Mouse (Mus musculus): ENCODE results near the gene Slc25a48. TPM values are rescaled to one million over a fixed set of nuclear protein-coding genes. Genes with fewer than 3 reads are reported as not detected.

Gene Slc25a48
- polyA plus RNA-seq, 1 experiment from 2014 or later = not detected

GRCm38 (mm10) chr13:56482146-56482545 lies 44.0 kb downstream of the Slc25a48 start, which contains the start of gene Il9:
Il9 (minus strand) TSS chr13:56482246.
- WGBS = 82% methylated on average over 3 of the region's 3 CpGs
- no peak within 1 kb of the TSS for H3K27ac ChIP-seq (replicated peaks)
- no peak for ATAC-seq (ENCODE audit: low read depth)

GRCm38 (mm10) chr13:56488012-56488411 lies 49.9 kb downstream of the Slc25a48 start:
- no peak overlapping the region for H3K9ac ChIP-seq
- H3K9me3 ChIP-seq = no peaks in the 10 kb centered on the region
- no peaks in the 10 kb centered on the region for H3K4me1 ChIP-seq (replicated peaks)
- H3K4me2 ChIP-seq = no peak overlapping the region
- WGBS = 73% methylated on average over 5 of the region's 5 CpGs
- ATAC-seq (ENCODE audit: low read depth) = no peak
- no peaks in the 10 kb centered on the region for H3K36me3 ChIP-seq
- H3K27me3 ChIP-seq = no peaks in the 10 kb centered on the region
- no peak overlapping the region for H3K27ac ChIP-seq (replicated peaks)
- no peak overlapping the region for H3K4me3 ChIP-seq

More at GRCm38 (mm10) chr13:56482146-56482545, 44.0 kb downstream of the Slc25a48 start, which contains the start of gene Il9:
- H3K9me3 ChIP-seq = no peaks in the 10 kb centered on the region
- no peak within 1 kb of the TSS for H3K4me2 ChIP-seq
- no peaks in the 10 kb centered on the region for H3K27me3 ChIP-seq
- H3K36me3 ChIP-seq = no peaks in the 10 kb centered on the region
- H3K9ac ChIP-seq = no peak within 1 kb of the TSS
- no peak within 1 kb of the TSS for H3K4me3 ChIP-seq
- H3K4me1 ChIP-seq (replicated peaks) = no peaks in the 10 kb centered on the region

GRCm38 (mm10) chr13:56494440-56494839 lies 56.3 kb downstream of the Slc25a48 start:
- Histone ChIP-seq H3K9me3 (no peaks in the 10 kb centered on the region), H3K4me3 (no peak overlapping the region), H3K9ac (no peak overlapping the region), H3K36me3 (no peaks in the 10 kb centered on the region), H3K27me3 (no peaks in the 10 kb centered on the region), H3K27ac (replicated peaks) (no peak overlapping the region), H3K4me2 (no peak overlapping the region), H3K4me1 (replicated peaks) (no peaks in the 10 kb centered on the region)
- no peak for ATAC-seq (ENCODE audit: low read depth)
- 23% methylated on average over 3 of the region's 3 CpGs for WGBS

DNA sequence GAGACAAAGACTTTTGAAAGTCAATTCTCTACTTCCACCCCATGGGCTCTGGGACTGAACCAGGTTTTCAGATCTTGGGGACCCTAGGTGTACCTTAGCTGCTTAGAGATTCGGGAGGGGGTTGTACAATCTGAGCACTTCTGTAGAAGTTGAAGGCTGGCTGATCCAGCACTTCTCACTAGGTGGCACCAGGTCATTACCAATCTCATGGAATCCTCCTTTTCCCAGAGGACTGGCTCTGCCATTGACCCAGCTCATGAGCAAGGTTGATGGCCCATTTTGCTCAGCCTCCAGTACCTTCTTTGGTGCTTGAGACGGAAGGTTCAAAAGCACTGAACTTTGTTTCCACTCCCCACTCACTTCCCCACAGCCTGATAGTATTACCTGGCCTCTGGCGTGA lies 62.0 kb downstream of the Slc25a48 start:
- H3K27me3 ChIP-seq = no peaks in the 10 kb centered on the region
- no peak overlapping the region for H3K27ac ChIP-seq (replicated peaks)
- no peak for ATAC-seq (ENCODE audit: low read depth)
- no peak overlapping the region for H3K9ac ChIP-seq
- no peaks in the 10 kb centered on the region for H3K36me3 ChIP-seq
- WGBS = 72% methylated on average over 3 of the region's 3 CpGs
- H3K9me3 ChIP-seq = no peaks in the 10 kb centered on the region
- no peaks in the 10 kb centered on the region for H3K4me1 ChIP-seq (replicated peaks)
- H3K4me3 ChIP-seq = no peak overlapping the region
- H3K4me2 ChIP-seq = no peak overlapping the region

DNA sequence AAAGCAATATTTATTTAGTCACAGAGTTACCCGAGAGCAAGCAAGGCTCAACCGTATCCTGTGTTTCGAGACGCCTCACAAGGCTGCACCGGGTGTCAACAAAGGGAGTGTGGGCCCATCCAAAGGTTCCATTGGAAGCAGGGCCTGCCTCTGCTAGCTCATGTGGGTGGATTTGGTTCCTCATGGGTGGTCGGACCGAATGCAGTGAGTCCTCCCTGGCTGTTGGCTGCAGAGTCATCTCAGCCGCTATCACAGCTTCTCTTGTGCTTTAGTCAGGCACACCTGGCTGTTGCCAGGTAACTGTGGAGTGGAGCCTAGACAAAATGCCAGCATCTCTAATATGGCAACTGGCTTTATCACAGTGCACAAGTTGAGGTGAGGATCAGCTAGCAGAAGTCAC lies 62.5 kb downstream of the Slc25a48 start:
- WGBS = 90% methylated on average over 8 of the region's 8 CpGs
- Histone ChIP-seq H3K4me1 (replicated peaks) (no peaks in the 10 kb centered on the region), H3K27me3 (no peaks in the 10 kb centered on the region), H3K9me3 (no peaks in the 10 kb centered on the region), H3K4me3 (no peak overlapping the region), H3K4me2 (no peak overlapping the region), H3K9ac (no peak overlapping the region), H3K27ac (replicated peaks) (no peak overlapping the region), H3K36me3 (no peaks in the 10 kb centered on the region)
- ATAC-seq (ENCODE audit: low read depth) = no peak

GRCm38 (mm10) chr13:56501866-56502420 lies 63.8 kb downstream of the Slc25a48 start:
- no peaks in the 10 kb centered on the region for H3K4me1 ChIP-seq (replicated peaks)
- no peaks in the 10 kb centered on the region for H3K27me3 ChIP-seq
- H3K9ac ChIP-seq = no peak overlapping the region
- no peak overlapping the region for H3K27ac ChIP-seq (replicated peaks)
- no peak for ATAC-seq (ENCODE audit: low read depth)
- no peaks in the 10 kb centered on the region for H3K9me3 ChIP-seq
- no peaks in the 10 kb centered on the region for H3K36me3 ChIP-seq
- H3K4me2 ChIP-seq = no peak overlapping the region
- no peak overlapping the region for H3K4me3 ChIP-seq
- WGBS = 73% methylated on average over 6 of the region's 6 CpGs

- ATAC-seq (ENCODE audit: low read depth) = no peak
- H3K9me3 ChIP-seq = no peaks in the 10 kb centered on the region
- no peak overlapping the region for H3K9ac ChIP-seq
- no peaks in the 10 kb centered on the region for H3K4me1 ChIP-seq (replicated peaks)
- no peak overlapping the region for H3K27ac ChIP-seq (replicated peaks)
- H3K36me3 ChIP-seq = no peaks in the 10 kb centered on the region
- H3K4me3 ChIP-seq = no peak overlapping the region
- no peak overlapping the region for H3K4me2 ChIP-seq
- 87% methylated on average over 6 of the region's 6 CpGs for WGBS
- no peaks in the 10 kb centered on the region for H3K27me3 ChIP-seq
Observed at GRCm38 (mm10) chr13:56506871-56507496, 68.8 kb downstream of the Slc25a48 start.

DNA sequence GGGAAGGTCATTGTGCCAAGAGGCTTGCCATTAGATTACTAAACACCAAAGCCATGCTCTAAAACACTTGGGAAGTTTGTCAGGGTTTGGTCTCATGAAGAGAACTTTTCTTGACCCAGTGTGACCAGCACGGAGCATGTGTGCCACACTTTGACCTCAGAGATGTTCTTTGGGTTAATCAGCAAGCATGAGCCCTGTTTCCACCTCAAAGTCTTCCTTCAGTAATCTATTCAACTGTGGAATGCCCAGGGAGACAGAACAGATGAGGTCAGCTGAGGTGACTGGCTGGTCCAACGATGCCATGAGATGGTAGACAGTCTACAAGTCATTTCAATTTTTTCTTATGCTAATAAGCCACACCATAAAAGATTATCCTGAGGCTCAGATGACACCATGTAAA lies 71.6 kb downstream of the Slc25a48 start:
- Histone ChIP-seq H3K9me3 (no peaks in the 10 kb centered on the region), H3K27me3 (no peaks in the 10 kb centered on the region), H3K4me2 (no peak overlapping the region), H3K4me1 (replicated peaks) (no peaks in the 10 kb centered on the region), H3K4me3 (no peak overlapping the region), H3K27ac (replicated peaks) (no peak overlapping the region), H3K9ac (no peak overlapping the region), H3K36me3 (no peaks in the 10 kb centered on the region)
- 88% methylated on average over 2 of the region's 2 CpGs for WGBS
- no peak for ATAC-seq (ENCODE audit: low read depth)

GRCm38 (mm10) chr13:56513595-56513994 lies 75.4 kb downstream of the Slc25a48 start:
- Histone ChIP-seq H3K4me1 (replicated peaks) (0 out of 2 replicates have a peak, but pooled peaks cover 3% of the 10 kb centered on the region), H3K4me2 (no peak overlapping the region), H3K36me3 (no peaks in the 10 kb centered on the region), H3K27ac (replicated peaks) (no peak overlapping the region), H3K9me3 (no peaks in the 10 kb centered on the region), H3K4me3 (no peak overlapping the region), H3K27me3 (no peaks in the 10 kb centered on the region), H3K9ac (no peak overlapping the region)
- ATAC-seq (ENCODE audit: low read depth) = no peak

- ATAC-seq (ENCODE audit: low read depth) = no peak
- WGBS = 62% methylated on average over 4 of the region's 4 CpGs
- Histone ChIP-seq H3K4me3 (no peak overlapping the region), H3K27ac (replicated peaks) (no peak overlapping the region), H3K9me3 (no peaks in the 10 kb centered on the region), H3K4me1 (replicated peaks) (0 out of 2 replicates have a peak, but pooled peaks cover 3% of the 10 kb centered on the region), H3K27me3 (no peaks in the 10 kb centered on the region), H3K36me3 (no peaks in the 10 kb centered on the region), H3K9ac (no peak overlapping the region), H3K4me2 (no peak overlapping the region)
Observed at GRCm38 (mm10) chr13:56516311-56516710, 78.2 kb downstream of the Slc25a48 start.

DNA sequence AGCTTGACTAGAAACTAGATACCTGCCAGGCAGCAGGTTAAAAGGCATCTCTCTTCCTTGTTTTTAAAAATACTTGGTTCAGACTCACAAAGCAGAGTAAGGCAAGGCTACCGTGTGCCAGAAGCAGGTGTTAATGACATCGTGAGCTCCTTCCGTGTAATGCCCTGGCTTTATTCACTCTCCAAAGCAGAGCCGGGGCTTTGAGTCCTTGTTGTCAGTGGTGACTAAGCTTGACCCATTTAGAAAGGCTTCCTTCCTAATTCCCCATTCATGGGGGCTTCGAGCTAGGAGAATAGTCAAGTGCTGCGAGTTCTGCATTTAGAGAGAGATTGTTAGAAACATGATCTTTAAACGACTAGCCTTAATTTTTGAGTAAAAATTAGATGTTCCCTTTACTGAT lies 78.7 kb downstream of the Slc25a48 start:
- no peak for ATAC-seq (ENCODE audit: low read depth)
- 55% methylated on average over 7 of the region's 7 CpGs for WGBS
- Histone ChIP-seq H3K4me2 (no peak overlapping the region), H3K36me3 (no peaks in the 10 kb centered on the region), H3K9me3 (no peaks in the 10 kb centered on the region), H3K27me3 (no peaks in the 10 kb centered on the region), H3K4me1 (replicated peaks) (0 out of 2 replicates have a peak, but pooled peaks cover 3% of the 10 kb centered on the region), H3K27ac (replicated peaks) (no peak overlapping the region), H3K9ac (no peak overlapping the region), H3K4me3 (no peak overlapping the region)

DNA sequence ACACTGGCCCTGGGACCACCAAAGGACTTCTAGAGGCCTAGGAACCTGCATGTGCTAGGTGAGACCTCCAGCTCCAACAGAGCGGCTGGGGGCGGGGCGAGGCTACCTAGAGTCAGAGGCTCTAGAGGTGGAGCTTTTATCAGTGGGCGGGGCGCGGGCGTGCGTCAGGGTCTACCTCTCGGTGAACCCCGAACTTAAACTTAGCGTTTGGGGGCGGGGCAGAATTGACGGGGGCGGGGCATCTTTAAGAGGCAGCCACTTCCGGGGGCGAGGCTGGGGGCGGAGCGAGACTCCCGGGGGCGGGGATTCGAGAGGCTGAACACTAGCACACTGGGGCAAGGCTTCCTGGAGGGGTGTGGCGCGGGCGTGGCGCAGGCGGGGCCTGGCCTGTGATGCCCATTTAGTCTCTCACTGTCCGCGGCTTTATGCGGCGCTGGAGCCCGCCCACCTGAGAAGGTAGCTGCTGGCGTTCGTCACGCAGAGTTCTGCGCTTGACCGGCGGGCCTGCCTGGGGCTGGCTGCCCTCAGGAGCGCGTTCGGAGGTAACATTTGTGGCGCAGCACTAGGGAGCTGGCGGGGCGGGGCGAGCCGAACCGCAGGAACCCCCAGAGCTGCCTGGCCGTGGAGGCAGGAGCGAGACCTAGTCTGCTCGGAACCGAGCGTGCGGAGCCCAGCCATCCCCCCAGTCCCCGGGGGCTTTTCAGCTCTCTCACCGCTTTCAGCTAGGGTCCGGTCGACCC lies 84.1 kb downstream of the Slc25a48 start, which contains the start of gene Fbxl21:
TSS of gene Fbxl21 (plus strand) at position 392 of the 740 bp plus-strand sequence.
- peak; percentile 99 for ATAC-seq (ENCODE audit: low read depth)
- H3K4me3 ChIP-seq = peak within 1 kb of the TSS; percentile 73
- peak within 1 kb of the TSS; percentile 93 for H3K4me2 ChIP-seq
- H3K27me3 ChIP-seq = no peaks in the 10 kb centered on the region
- H3K4me1 ChIP-seq (replicated peaks) = no peaks in the 10 kb centered on the region
- H3K9ac ChIP-seq = peak within 1 kb of the TSS; percentile 78
- H3K9me3 ChIP-seq = no peaks in the 10 kb centered on the region
- WGBS = under 1% methylated on average over 53 of the region's 56 CpGs
- no peak within 1 kb of the TSS; the same call in 1 of the 2 replicates for H3K27ac ChIP-seq (replicated peaks)
- no peaks in the 10 kb centered on the region for H3K36me3 ChIP-seq

All from neural tube, embryonic 13.5 days (tissue).